Mouse (Mus musculus): ENCODE data around the gene Nprl3.

GRCm38 (mm10) chr11:32242209-32242608 is 25.3 kb downstream of the Nprl3 start:
- TF ChIP-seq TAL1 (IDR thresholded peaks at IDR 0.05; ENCODE audit: low read length) (peak; percentile 51; the same call in 2 of the 3 replicates), GATA1 (IDR thresholded peaks at IDR 0.05; ENCODE audit: low read length) (peak; percentile 51)

Measured in erythroblast, embryonic 14.5 days (primary cell).